9 mouse cellular contexts compared by ENCODE assay signal in genomic region chr10:95218683-95219060, GRCm38 (mm10).
A peak's percentile ranks its signal among the peaks of the same experiment; 100 is the strongest.
DNase-seq lines count a peak whose midpoint lies in the region; ATAC-seq and TF ChIP-seq lines count a peak whose summit lies in the region.
"Had no signal": no experiment of that assay in that cellular context is flagged by ENCODE, and none has a peak within 500 bp of the region (broad histone marks: within the 10 kb centered on the region; RNA-seq: fewer than 3 reads in every experiment).

No protein-coding gene starts in this region.

- TF ChIP-seq CTCF in layer of hippocampus, adult 2 months (conservative IDR thresholded peaks at IDR 0.05) = no peak
- no peak for TF ChIP-seq CTCF in heart, postnatal 0 days (IDR thresholded peaks at IDR 0.05; ENCODE audit: low read depth)

- no peaks in the 10 kb centered on the region for H3K36me3 ChIP-seq in heart, postnatal 0 days (replicated peaks; ENCODE audit: control insufficient read depth, insufficient read depth, low read length)
- no peaks in the 10 kb centered on the region for H3K36me3 ChIP-seq in hindbrain, embryonic 13.5 days
- H3K36me3 ChIP-seq in forebrain, embryonic 10.5 days (replicated peaks) = no peaks in the 10 kb centered on the region

- no peak for DNase-seq in layer of hippocampus, adult 2 months (ENCODE audit: low spot score in 2 of 2)
- no peak for DNase-seq in layer of hippocampus, adult 18-20 months (ENCODE audit: low spot score in 2 of 2)
- peak; percentile 59 for DNase-seq in adrenal gland, postnatal 10 days
- DNase-seq in heart, postnatal 0 days (ENCODE audit: low spot score) = no peak
- peak; percentile 55 for DNase-seq in lung, postnatal 36 days
- no peak for DNase-seq in thymus, adult 18-20 months
- no peak for DNase-seq in forebrain, embryonic 10.5 days (ENCODE audit: extremely low spot score, low spot score)

- peak; percentile 31; the same call in 1 of the 2 replicates for ATAC-seq in heart, postnatal 0 days (ENCODE audit: insufficient read depth, low read depth)
- ATAC-seq in hindbrain, embryonic 13.5 days (ENCODE audit: low FRiP score) = no peak

- no peak overlapping the region for H3K4me3 ChIP-seq in layer of hippocampus, adult 2 months
- no peak overlapping the region for H3K4me3 ChIP-seq in heart, postnatal 0 days (ENCODE audit: low read depth, low read length)
- H3K4me3 ChIP-seq in hindbrain, embryonic 13.5 days = no peak overlapping the region
- no peak overlapping the region for H3K4me3 ChIP-seq in forebrain, embryonic 10.5 days

- H3K27me3 ChIP-seq in heart, postnatal 0 days (ENCODE audit: control insufficient read depth, insufficient read depth, low read length) = no peaks in the 10 kb centered on the region
- no peaks in the 10 kb centered on the region for H3K27me3 ChIP-seq in hindbrain, embryonic 13.5 days
- no peaks in the 10 kb centered on the region for H3K27me3 ChIP-seq in forebrain, embryonic 10.5 days (ENCODE audit: poor library complexity, severe bottlenecking)

- no peak overlapping the region for H3K9ac ChIP-seq in heart, postnatal 0 days (replicated peaks; ENCODE audit: low read depth, low read length)
- no peak overlapping the region for H3K9ac ChIP-seq in hindbrain, embryonic 13.5 days

- H3K4me1 ChIP-seq in heart, postnatal 0 days (ENCODE audit: control insufficient read depth, insufficient read depth) = peaks cover 12% of the 10 kb centered on the region
- peaks cover 8% of the 10 kb centered on the region; the same call in 1 of the 2 replicates for H3K4me1 ChIP-seq in hindbrain, embryonic 13.5 days (replicated peaks)
- H3K4me1 ChIP-seq in forebrain, embryonic 10.5 days = 0 out of 2 replicates have a peak, but pooled peaks cover 4% of the 10 kb centered on the region

- no peaks in the 10 kb centered on the region for H3K9me3 ChIP-seq in heart, postnatal 0 days (replicated peaks; ENCODE audit: control insufficient read depth, low read length)
- no peaks in the 10 kb centered on the region for H3K9me3 ChIP-seq in hindbrain, embryonic 13.5 days
- no peaks in the 10 kb centered on the region for H3K9me3 ChIP-seq in forebrain, embryonic 10.5 days
- H3K9me3 ChIP-seq: G1E had no signal

- peak overlapping the region; percentile 51; the same call in 1 of the 2 replicates for H3K27ac ChIP-seq in layer of hippocampus, adult 2 months
- peak overlapping the region; percentile 67 for H3K27ac ChIP-seq in heart, postnatal 0 days (ENCODE audit: low read depth)
- H3K27ac ChIP-seq in hindbrain, embryonic 13.5 days = no peak overlapping the region
- H3K27ac ChIP-seq in forebrain, embryonic 10.5 days = no peak overlapping the region

- no peak for TF ChIP-seq EP300 in heart, postnatal 0 days (IDR thresholded peaks at IDR 0.05; ENCODE audit: low read depth)

- H3K4me2 ChIP-seq in heart, postnatal 0 days (ENCODE audit: low read depth, low read length) = no peak overlapping the region
- no peak overlapping the region for H3K4me2 ChIP-seq in hindbrain, embryonic 13.5 days

- 74% methylated on average over 9 of the region's 9 CpGs for WGBS in heart, postnatal 0 days
- 80% methylated on average over 9 of the region's 9 CpGs for WGBS in hindbrain, embryonic 13.5 days
- WGBS in forebrain, embryonic 10.5 days = 90% methylated on average over 9 of the region's 9 CpGs

Comparison
In these comparisons a context has a peak if more than half of its experiments do, and no peak if none do; other contexts are left out.
1. DNase-seq: peak in adrenal gland, postnatal 10 days (single experiment) and lung, postnatal 36 days (single experiment); none in layer of hippocampus, adult 2 months (0 of 2), layer of hippocampus, adult 18-20 months (0 of 2), heart, postnatal 0 days (single experiment), thymus, adult 18-20 months (0 of 2) and forebrain, embryonic 10.5 days (single experiment).
2. H3K27ac ChIP-seq: peak in layer of hippocampus, adult 2 months (single experiment) and heart, postnatal 0 days (single experiment); none in hindbrain, embryonic 13.5 days (single experiment) and forebrain, embryonic 10.5 days (single experiment).